Mouse (Mus musculus): Measurements from ENCODE around the gene Arl3. TPM values are rescaled to one million over a fixed set of nuclear protein-coding genes. Genes with fewer than 3 reads are reported as not detected.

Arl3 gene
- polyA plus RNA-seq, 1 experiment, result 7.6 TPM

GRCm38 (mm10) chr19:46481352-46481751 lies 91.6 kb downstream of the Arl3 start:
- 76% methylated on average over 3 of the region's 3 CpGs for WGBS

More at GRCm38 (mm10) chr19:46481352-46481751, 91.6 kb downstream of the Arl3 start:
- no peak for DNase-seq (ENCODE audit: low read depth, low spot score)

Other genes with a start within 250 kb of the Arl3 start
- gene Psd, start 246.0 kb downstream of the Arl3 start, polyA plus RNA-seq (2012; rRNA removed), result 29.0 and 38.8 TPM in 2 replicates
- 14.5 and 19.4 TPM in 2 replicates for gene Fbxl15, start 245.0 kb downstream of the Arl3 start, polyA plus RNA-seq (2012; rRNA removed)
- 46.7 and 47.9 TPM in 2 replicates for gene Cuedc2, start 234.5 kb downstream of the Arl3 start, polyA plus RNA-seq (2012; rRNA removed)
- 23.1 and 26.0 TPM in 2 replicates for gene Mfsd13a, start 232.1 kb downstream of the Arl3 start, polyA plus RNA-seq (2012; rRNA removed)
- gene 2310034G01Rik, start 222.9 kb downstream of the Arl3 start, polyA plus RNA-seq (2012; rRNA removed), result 2.4 and 4.9 TPM in 2 replicates
- gene Actr1a, start 177.4 kb downstream of the Arl3 start, polyA plus RNA-seq (2012; rRNA removed), result 105 and 119 TPM in 2 replicates
- gene Sufu, start 176.3 kb downstream of the Arl3 start, polyA plus RNA-seq (2012; rRNA removed), result 6.6 and 8.1 TPM in 2 replicates
- gene Trim8, start 71.5 kb downstream of the Arl3 start, polyA plus RNA-seq (2012; rRNA removed), result 16.4 and 19.7 TPM in 2 replicates
- gene Sfxn2, start 167 bp upstream of the Arl3 start, polyA plus RNA-seq (2012; rRNA removed), result 1.7 and 1.8 TPM in 2 replicates
- gene Wbp1l, start 25.9 kb upstream of the Arl3 start, polyA plus RNA-seq (2012; rRNA removed), result 35.5 and 41.8 TPM in 2 replicates
- gene Cyp17a1, start 100.0 kb upstream of the Arl3 start, polyA plus RNA-seq (2012; rRNA removed), result 0.25 and 0.82 TPM in 2 replicates
- gene Borcs7, start 116.7 kb upstream of the Arl3 start, polyA plus RNA-seq (2012; rRNA removed), result 3.5 and 5.0 TPM in 2 replicates
- gene As3mt, start 134.3 kb upstream of the Arl3 start, polyA plus RNA-seq (2012; rRNA removed), result 19.9 and 25.9 TPM in 2 replicates
- 3.3 and 5.6 TPM in 2 replicates for gene Cnnm2, start 188.4 kb upstream of the Arl3 start, polyA plus RNA-seq (2012; rRNA removed)